Mouse (Mus musculus) limb, embryonic 10.5 days (tissue): Measurements from ENCODE around the gene Clasrp. TPM values are rescaled to one million over a fixed set of nuclear protein-coding genes. Genes with fewer than 3 reads are reported as not detected.
"Not testable (repeated sequence)": the region's sequence is repeated elsewhere in the genome, so short reads cannot be mapped to it uniquely, and the experiment has no call there.

ENCODE experiments used
- DNase-seq: peaks from one replicate; pipeline ENCODE4 v3.0.0-alpha.2; 2017; ENCODE audit warnings: low spot score
- H3K27ac ChIP-seq: fragments of 300-500 bp; sonication (generic); 2 replicates; pipeline ENCODE4 v1.5.1; 2016; ENCODE audit warnings: mild to moderate bottlenecking
- H3K27me3 ChIP-seq: fragments of 300-500 bp; sonication (generic); 2 replicates; pipeline ENCODE4 v1.6.1; 2016; ENCODE audit warnings: low read depth, mild to moderate bottlenecking; ENCODE audit not compliant: poor library complexity, severe bottlenecking
- H3K36me3 ChIP-seq: fragments of 300-500 bp; sonication (generic); 2 replicates; pipeline ENCODE4 v1.6.1; 2016; ENCODE audit warnings: mild to moderate bottlenecking, moderate library complexity
- H3K4me1 ChIP-seq: fragments of 300-500 bp; sonication (generic); 2 replicates; pipeline ENCODE4 v1.6.1; 2016
- H3K4me3 ChIP-seq: fragments of 300-500 bp; sonication (generic); 2 replicates; pipeline ENCODE4 v1.5.1; 2016; ENCODE audit warnings: mild to moderate bottlenecking, moderate library complexity
- H3K9me3 ChIP-seq: fragments of 300-500 bp; sonication (generic); replicated peaks from 2 replicates; pipeline ENCODE4 v1.6.1; 2016; ENCODE audit warnings: mild to moderate bottlenecking
- WGBS: fragments of 180-500 bp; shearing (Covaris S2); methylation state at CpG from one replicate; pipeline ENCODE4 v1.1.7; 2016; 5-methylcytosine and 5-hydroxymethylcytosine counted together
- polyA plus RNA-seq: library from polyadenylated mRNA; unstranded; fragments of >200 nt; fragmentation: Nextera tagmentation; extraction: Ambion mirVana; gene quantifications from 2 replicates; pipeline ENCODE4 v1.2.1, GENCODE M21; 2016

Gene Clasrp
- polyA plus RNA-seq, 1 experiment from 2014 or later: 63.4 TPM

GRCm38 (mm10) chr7:19628192-19628535 is 23.9 kb upstream of the Clasrp start:
- Histone ChIP-seq H3K4me3 (peak overlapping the region; percentile 78), H3K36me3 (peaks cover 16% of the 10 kb centered on the region), H3K27ac (peak overlapping the region; percentile 75), H3K27me3 (no peaks in the 10 kb centered on the region), H3K4me1 (peaks cover 16% of the 10 kb centered on the region), H3K9me3 (no peaks in the 10 kb centered on the region)
- WGBS: 15% methylated on average over 17 of the region's 17 CpGs
- DNase-seq: no peak

GRCm38 (mm10) chr7:19627721-19628120 is 23.4 kb upstream of the Clasrp start:
- 71% methylated on average over 3 of the region's 3 CpGs for WGBS
- DNase-seq: no peak
- H3K27ac ChIP-seq: no peak overlapping the region
- peaks cover 16% of the 10 kb centered on the region for H3K4me1 ChIP-seq
- H3K27me3 ChIP-seq: no peaks in the 10 kb centered on the region
- no peaks in the 10 kb centered on the region for H3K9me3 ChIP-seq
- peak overlapping the region; percentile 78 for H3K4me3 ChIP-seq
- peaks cover 11% of the 10 kb centered on the region for H3K36me3 ChIP-seq

- Histone ChIP-seq H3K9me3 (no peaks in the 10 kb centered on the region), H3K4me1 (peaks cover 11% of the 10 kb centered on the region), H3K36me3 (no peaks in the 10 kb centered on the region), H3K4me3 (no peak overlapping the region), H3K27ac (no peak overlapping the region), H3K27me3 (peaks cover 19% of the 10 kb centered on the region)
- WGBS: 75% methylated on average over 2 of the region's 2 CpGs
- DNase-seq: no peak
Observed at GRCm38 (mm10) chr7:19623433-19623832, 19.1 kb upstream of the Clasrp start.

- 23% methylated on average over 6 of the region's 6 CpGs for WGBS
- Histone ChIP-seq H3K27ac (no peak overlapping the region), H3K36me3 (no peaks in the 10 kb centered on the region), H3K9me3 (no peaks in the 10 kb centered on the region), H3K4me1 (peaks cover 7% of the 10 kb centered on the region), H3K4me3 (no peak overlapping the region), H3K27me3 (peaks cover 19% of the 10 kb centered on the region)
- DNase-seq: no peak
Observed at GRCm38 (mm10) chr7:19622241-19622640, 18.0 kb upstream of the Clasrp start.

- H3K9me3 ChIP-seq: no peaks in the 10 kb centered on the region
- H3K27me3 ChIP-seq: peaks cover 19% of the 10 kb centered on the region
- DNase-seq: no peak
- H3K36me3 ChIP-seq: no peaks in the 10 kb centered on the region
- H3K4me1 ChIP-seq: peaks cover 7% of the 10 kb centered on the region
- H3K4me3 ChIP-seq: no peak overlapping the region
- WGBS: 95% methylated on average over 7 of the region's 7 CpGs
- H3K27ac ChIP-seq: no peak overlapping the region
Observed at GRCm38 (mm10) chr7:19620811-19621210, 16.5 kb upstream of the Clasrp start.

GRCm38 (mm10) chr7:19619004-19619801 is 14.9 kb upstream of the Clasrp start:
- 10% methylated on average over 35 of the region's 35 CpGs for WGBS
- peak overlapping the region; percentile 66 for H3K27ac ChIP-seq
- no peaks in the 10 kb centered on the region for H3K9me3 ChIP-seq
- peaks cover 19% of the 10 kb centered on the region for H3K27me3 ChIP-seq
- no peaks in the 10 kb centered on the region for H3K36me3 ChIP-seq
- peak overlapping the region; percentile 46 for H3K4me3 ChIP-seq
- peak; percentile 80 for DNase-seq
- peaks cover 7% of the 10 kb centered on the region for H3K4me1 ChIP-seq

GRCm38 (mm10) chr7:19615036-19615577 is 10.8 kb upstream of the Clasrp start:
- 91% methylated on average over 12 of the region's 12 CpGs for WGBS
- no peak for DNase-seq

GRCm38 (mm10) chr7:19610969-19611368 is 6.7 kb upstream of the Clasrp start:
- H3K4me1 ChIP-seq: no peaks in the 10 kb centered on the region
- no peaks in the 10 kb centered on the region for H3K27me3 ChIP-seq
- H3K27ac ChIP-seq: no peak overlapping the region
- no peaks in the 10 kb centered on the region for H3K9me3 ChIP-seq
- no peak for DNase-seq
- H3K4me3 ChIP-seq: no peak overlapping the region
- 73% methylated on average over 5 of the region's 5 CpGs for WGBS
- no peaks in the 10 kb centered on the region for H3K36me3 ChIP-seq

More at GRCm38 (mm10) chr7:19615036-19615577, 10.8 kb upstream of the Clasrp start:
- peaks cover 10% of the 10 kb centered on the region for H3K27me3 ChIP-seq
- no peaks in the 10 kb centered on the region for H3K36me3 ChIP-seq
- no peaks in the 10 kb centered on the region for H3K9me3 ChIP-seq
- H3K27ac ChIP-seq: no peak overlapping the region
- peaks cover 7% of the 10 kb centered on the region for H3K4me1 ChIP-seq
- no peak overlapping the region for H3K4me3 ChIP-seq

- H3K27me3 ChIP-seq: no peaks in the 10 kb centered on the region
Observed at GRCm38 (mm10) chr7:19609641-19610332, 5.5 kb upstream of the Clasrp start.

GRCm38 (mm10) chr7:19607291-19607690 is 3.0 kb upstream of the Clasrp start:
- no peak overlapping the region for H3K4me3 ChIP-seq
- H3K9me3 ChIP-seq: no peaks in the 10 kb centered on the region
- H3K36me3 ChIP-seq: peaks cover 8% of the 10 kb centered on the region
- H3K27ac ChIP-seq: no peak overlapping the region
- 79% methylated on average over 5 of the region's 5 CpGs for WGBS
- DNase-seq: no peak
- no peaks in the 10 kb centered on the region for H3K27me3 ChIP-seq
- peaks cover 17% of the 10 kb centered on the region for H3K4me1 ChIP-seq

More at GRCm38 (mm10) chr7:19609641-19610332, 5.5 kb upstream of the Clasrp start:
- Histone ChIP-seq H3K4me1 (no peaks in the 10 kb centered on the region), H3K36me3 (no peaks in the 10 kb centered on the region), H3K27ac (no peak overlapping the region), H3K4me3 (no peak overlapping the region), H3K9me3 (no peaks in the 10 kb centered on the region)
- DNase-seq: no peak
- WGBS: 91% methylated on average over 12 of the region's 12 CpGs

- Histone ChIP-seq H3K4me3 (peak overlapping the region; percentile 86), H3K36me3 (peaks cover 34% of the 10 kb centered on the region), H3K4me1 (peaks cover 22% of the 10 kb centered on the region), H3K27ac (peak overlapping the region; percentile 90)
- WGBS: 60% methylated on average over 10 of the region's 10 CpGs
- not testable (repeated sequence) for DNase-seq, H3K9me3 ChIP-seq, H3K27me3 ChIP-seq
Observed at GRCm38 (mm10) chr7:19604606-19605214, 424 bp upstream of the Clasrp start.

- Histone ChIP-seq H3K36me3 (peaks cover 51% of the 10 kb centered on the region), H3K27me3 (no peaks in the 10 kb centered on the region), H3K27ac (no peak overlapping the region), H3K4me3 (peak overlapping the region; percentile 86), H3K9me3 (no peaks in the 10 kb centered on the region), H3K4me1 (peaks cover 22% of the 10 kb centered on the region)
- WGBS: 88% methylated on average over 12 of the region's 12 CpGs
- DNase-seq: no peak
Observed at GRCm38 (mm10) chr7:19603055-19603454, 1.2 kb downstream of the Clasrp start.

- peaks cover 73% of the 10 kb centered on the region for H3K36me3 ChIP-seq
- 72% methylated on average over 5 of the region's 5 CpGs for WGBS
Observed at GRCm38 (mm10) chr7:19600562-19600961, 3.7 kb downstream of the Clasrp start.

More at GRCm38 (mm10) chr7:19600562-19600961, 3.7 kb downstream of the Clasrp start:
- H3K27me3 ChIP-seq: no peaks in the 10 kb centered on the region
- peaks cover 22% of the 10 kb centered on the region for H3K4me1 ChIP-seq
- no peak for DNase-seq
- no peak overlapping the region for H3K4me3 ChIP-seq
- H3K9me3 ChIP-seq: no peaks in the 10 kb centered on the region
- H3K27ac ChIP-seq: no peak overlapping the region
